Mouse (Mus musculus): ENCODE results near the gene Kif13a. TPM values are rescaled to one million over a fixed set of nuclear protein-coding genes. Genes with fewer than 3 reads are reported as not detected.

Kif13a gene
- polyA plus RNA-seq, 1 experiment, result 15.1 TPM

- H3K4me1 ChIP-seq (ENCODE audit: control insufficient read depth, insufficient read depth, insufficient read length, low read length), result peaks cover 21% of the 10 kb centered on the region
- no peak overlapping the region for H3K27ac ChIP-seq (replicated peaks; ENCODE audit: low read depth, low read length)
- no peak overlapping the region for H3K4me3 ChIP-seq (ENCODE audit: insufficient read depth, low read depth, low read length)
These were observed 22.6 kb downstream of the Kif13a start for GRCm38 (mm10) chr13:46907115-46907514.

GRCm38 (mm10) chr13:46905971-46906370, 23.7 kb downstream of the Kif13a start:
- Histone ChIP-seq H3K4me1 (ENCODE audit: control insufficient read depth, insufficient read depth, insufficient read length, low read length) (peaks cover 12% of the 10 kb centered on the region), H3K4me3 (ENCODE audit: insufficient read depth, low read depth, low read length) (no peak overlapping the region)

GRCm38 (mm10) chr13:46904982-46905621, 24.6 kb downstream of the Kif13a start:
- H3K27ac ChIP-seq (replicated peaks; ENCODE audit: low read depth, low read length), result no peak overlapping the region
- peaks cover 3% of the 10 kb centered on the region for H3K4me1 ChIP-seq (ENCODE audit: control insufficient read depth, insufficient read depth, insufficient read length, low read length)
- H3K4me3 ChIP-seq (ENCODE audit: insufficient read depth, low read depth, low read length), result no peak overlapping the region

More at GRCm38 (mm10) chr13:46905971-46906370, 23.7 kb downstream of the Kif13a start:
- no peak overlapping the region for H3K27ac ChIP-seq (replicated peaks; ENCODE audit: low read depth, low read length)

- no peak overlapping the region for H3K27ac ChIP-seq (replicated peaks; ENCODE audit: low read depth, low read length)
- 0 out of 2 replicates have a peak, but pooled peaks cover 2% of the 10 kb centered on the region for H3K4me1 ChIP-seq (ENCODE audit: control insufficient read depth, insufficient read depth, insufficient read length, low read length)
- H3K4me3 ChIP-seq (ENCODE audit: insufficient read depth, low read depth, low read length), result no peak overlapping the region
These were observed 27.0 kb downstream of the Kif13a start for GRCm38 (mm10) chr13:46902568-46903255.

GRCm38 (mm10) chr13:46900870-46901555, 28.7 kb downstream of the Kif13a start:
- no peak overlapping the region for H3K4me3 ChIP-seq (ENCODE audit: insufficient read depth, low read depth, low read length)
- no peak overlapping the region for H3K27ac ChIP-seq (replicated peaks; ENCODE audit: low read depth, low read length)
- 0 out of 2 replicates have a peak, but pooled peaks cover under 1% of the 10 kb centered on the region for H3K4me1 ChIP-seq (ENCODE audit: control insufficient read depth, insufficient read depth, insufficient read length, low read length)

- H3K4me3 ChIP-seq (ENCODE audit: insufficient read depth, low read depth, low read length), result no peak overlapping the region
- no peak overlapping the region for H3K27ac ChIP-seq (replicated peaks; ENCODE audit: low read depth, low read length)
- no peaks in the 10 kb centered on the region for H3K4me1 ChIP-seq (ENCODE audit: control insufficient read depth, insufficient read depth, insufficient read length, low read length)
These were observed 30.8 kb downstream of the Kif13a start for GRCm38 (mm10) chr13:46898837-46899236.

GRCm38 (mm10) chr13:46898411-46898810, 31.3 kb downstream of the Kif13a start:
- no peak overlapping the region for H3K27ac ChIP-seq (replicated peaks; ENCODE audit: low read depth, low read length)
- H3K4me3 ChIP-seq (ENCODE audit: insufficient read depth, low read depth, low read length), result no peak overlapping the region
- no peaks in the 10 kb centered on the region for H3K4me1 ChIP-seq (ENCODE audit: control insufficient read depth, insufficient read depth, insufficient read length, low read length)

GRCm38 (mm10) chr13:46892380-46892779, 37.3 kb downstream of the Kif13a start:
- no peak overlapping the region for H3K27ac ChIP-seq (replicated peaks; ENCODE audit: low read depth, low read length)
- peaks cover 4% of the 10 kb centered on the region for H3K4me1 ChIP-seq (ENCODE audit: control insufficient read depth, insufficient read depth, insufficient read length, low read length)
- H3K4me3 ChIP-seq (ENCODE audit: insufficient read depth, low read depth, low read length), result no peak overlapping the region

GRCm38 (mm10) chr13:46888150-46888683, 41.5 kb downstream of the Kif13a start:
- Histone ChIP-seq H3K27ac (replicated peaks; ENCODE audit: low read depth, low read length) (no peak overlapping the region), H3K4me3 (ENCODE audit: insufficient read depth, low read depth, low read length) (no peak overlapping the region), H3K4me1 (ENCODE audit: control insufficient read depth, insufficient read depth, insufficient read length, low read length) (peaks cover 25% of the 10 kb centered on the region)

GRCm38 (mm10) chr13:46886497-46887261, 43.0 kb downstream of the Kif13a start:
- H3K4me1 ChIP-seq (ENCODE audit: control insufficient read depth, insufficient read depth, insufficient read length, low read length), result peaks cover 32% of the 10 kb centered on the region
- no peak overlapping the region for H3K4me3 ChIP-seq (ENCODE audit: insufficient read depth, low read depth, low read length)
- H3K27ac ChIP-seq (replicated peaks; ENCODE audit: low read depth, low read length), result no peak overlapping the region

GRCm38 (mm10) chr13:46885759-46886060, 44.0 kb downstream of the Kif13a start:
- Histone ChIP-seq H3K27ac (replicated peaks; ENCODE audit: low read depth, low read length) (peak overlapping the region; percentile 52), H3K4me3 (ENCODE audit: insufficient read depth, low read depth, low read length) (no peak overlapping the region), H3K4me1 (ENCODE audit: control insufficient read depth, insufficient read depth, insufficient read length, low read length) (peaks cover 32% of the 10 kb centered on the region)

GRCm38 (mm10) chr13:46884898-46885758, 44.5 kb downstream of the Kif13a start:
- peak overlapping the region; percentile 52 for H3K27ac ChIP-seq (replicated peaks; ENCODE audit: low read depth, low read length)
- H3K4me3 ChIP-seq (ENCODE audit: insufficient read depth, low read depth, low read length), result no peak overlapping the region
- peaks cover 32% of the 10 kb centered on the region for H3K4me1 ChIP-seq (ENCODE audit: control insufficient read depth, insufficient read depth, insufficient read length, low read length)

GRCm38 (mm10) chr13:46883976-46884375, 45.7 kb downstream of the Kif13a start:
- peak overlapping the region; percentile 97 for H3K27ac ChIP-seq (replicated peaks; ENCODE audit: low read depth, low read length)
- H3K4me3 ChIP-seq (ENCODE audit: insufficient read depth, low read depth, low read length), result no peak overlapping the region
- H3K4me1 ChIP-seq (ENCODE audit: control insufficient read depth, insufficient read depth, insufficient read length, low read length), result peaks cover 32% of the 10 kb centered on the region

GRCm38 (mm10) chr13:46883381-46883780, 46.3 kb downstream of the Kif13a start:
- Histone ChIP-seq H3K4me1 (ENCODE audit: control insufficient read depth, insufficient read depth, insufficient read length, low read length) (peaks cover 32% of the 10 kb centered on the region), H3K4me3 (ENCODE audit: insufficient read depth, low read depth, low read length) (no peak overlapping the region), H3K27ac (replicated peaks; ENCODE audit: low read depth, low read length) (peak overlapping the region; percentile 97)
